Mouse (Mus musculus): ENCODE data around the gene Mettl13.

Gene Mettl13

GRCm38 (mm10) chr1:162531584-162531983, 16.8 kb downstream of the Mettl13 start:
- no peak for DNase-seq

- no peak for DNase-seq
These were observed 17.7 kb downstream of the Mettl13 start for GRCm38 (mm10) chr1:162530666-162531065.

- no peak for DNase-seq
These were observed 18.7 kb downstream of the Mettl13 start for GRCm38 (mm10) chr1:162529651-162530050.

- DNase-seq, result no peak
These were observed 33.2 kb downstream of the Mettl13 start for GRCm38 (mm10) chr1:162515116-162515515.

- no peak for DNase-seq
These were observed 38.4 kb downstream of the Mettl13 start for GRCm38 (mm10) chr1:162510013-162510356.

GRCm38 (mm10) chr1:162509329-162510012, 38.9 kb downstream of the Mettl13 start:
- no peak for DNase-seq

- no peak for DNase-seq
These were observed 39.9 kb downstream of the Mettl13 start for GRCm38 (mm10) chr1:162508211-162509005.

- no peak for DNase-seq
These were observed 41.8 kb downstream of the Mettl13 start for GRCm38 (mm10) chr1:162506516-162506915.

GRCm38 (mm10) chr1:162505649-162506048, 42.7 kb downstream of the Mettl13 start:
- no peak for DNase-seq
